ENCODE assay signal across 8 mouse cellular contexts in genomic region chr10:96617951-96618575, GRCm38 (mm10). TPM values are rescaled to one million over a fixed set of nuclear protein-coding genes. Genes with fewer than 3 reads are reported as not detected.
DNase-seq lines count a peak whose midpoint lies in the region; ATAC-seq and TF ChIP-seq lines count a peak whose summit lies in the region.

No protein-coding gene starts in this region.

- H3K4me3 ChIP-seq in CH12.LX (replicated peaks in 1 of 3; ENCODE audit: low read depth in 2 of 3, low read length in 2 of 3, poor library complexity in 1 of 3) = peak overlapping the region; percentile 81 to 91 (median 87)
- peak overlapping the region; percentile 99 for H3K4me3 ChIP-seq in forebrain, embryonic 12.5 days (replicated peaks)
- H3K4me3 ChIP-seq in heart, embryonic 16.5 days (ENCODE audit: low read length) = peak overlapping the region; percentile 100
- peak overlapping the region; percentile 83 to 93 for H3K4me3 ChIP-seq in liver, embryonic 14.5 days (ENCODE audit: insufficient read depth in 1 of 2, low read depth in 2 of 2, low read length in 2 of 2)
- peak overlapping the region; percentile 75 for H3K4me3 ChIP-seq in stomach, embryonic 16.5 days (replicated peaks; ENCODE audit: low read length)

- WGBS in forebrain, embryonic 12.5 days = under 1% methylated on average over 29 of the region's 29 CpGs
- under 1% methylated on average over 29 of the region's 29 CpGs for WGBS in heart, embryonic 16.5 days
- under 1% methylated on average over 29 of the region's 29 CpGs for WGBS in liver, embryonic 14.5 days (ENCODE audit: insufficient replicate concordance)
- WGBS in stomach, embryonic 16.5 days = under 1% methylated on average over 29 of the region's 29 CpGs

- no peak for TF ChIP-seq EP300 in CH12.LX (IDR thresholded peaks at IDR 0.05; ENCODE audit: low read length)
- no peak for TF ChIP-seq EP300 in liver, embryonic 14.5 days (IDR thresholded peaks at IDR 0.05; ENCODE audit: low read depth)

- peak overlapping the region; percentile 12; the same call in 1 of the 2 replicates for H3K4me2 ChIP-seq in CH12.LX (ENCODE audit: insufficient read depth, low read depth, poor library complexity, severe bottlenecking)
- peak overlapping the region; percentile 52 for H3K4me2 ChIP-seq in forebrain, embryonic 12.5 days
- peak overlapping the region; percentile 56 for H3K4me2 ChIP-seq in heart, embryonic 16.5 days (ENCODE audit: low read depth, low read length)
- H3K4me2 ChIP-seq in liver, embryonic 14.5 days (ENCODE audit: low read depth) = peak overlapping the region; percentile 91
- H3K4me2 ChIP-seq in stomach, embryonic 16.5 days (ENCODE audit: low read depth, low read length) = peak overlapping the region; percentile 48

- H3K36me3 ChIP-seq in CH12.LX (replicated peaks in 1 of 2; ENCODE audit: control insufficient read depth in 1 of 2, insufficient read depth in 1 of 2, low read length in 1 of 2) = peaks cover 6 to 20% of the 10 kb centered on the region in 2 experiments
- peaks cover 14% of the 10 kb centered on the region; the same call in 1 of the 2 replicates for H3K36me3 ChIP-seq in forebrain, embryonic 12.5 days (replicated peaks)
- H3K36me3 ChIP-seq in heart, embryonic 16.5 days (ENCODE audit: control insufficient read depth, insufficient read depth) = peaks cover 19% of the 10 kb centered on the region
- peaks cover 3% of the 10 kb centered on the region for H3K36me3 ChIP-seq in liver, embryonic 14.5 days (replicated peaks; ENCODE audit: control insufficient read depth, insufficient read depth, low read depth)
- peaks cover 7% of the 10 kb centered on the region for H3K36me3 ChIP-seq in stomach, embryonic 16.5 days (ENCODE audit: control insufficient read depth, insufficient read depth, low read length)

- peak overlapping the region; percentile 66 for H3K27ac ChIP-seq in CH12.LX (ENCODE audit: insufficient read depth, low read depth)
- peak overlapping the region; percentile 97 for H3K27ac ChIP-seq in forebrain, embryonic 12.5 days
- H3K27ac ChIP-seq in heart, embryonic 16.5 days (ENCODE audit: low read length) = peak overlapping the region; percentile 97
- H3K27ac ChIP-seq in liver, embryonic 14.5 days = peak overlapping the region; percentile 17
- peak overlapping the region; percentile 97 for H3K27ac ChIP-seq in stomach, embryonic 16.5 days (ENCODE audit: low read length)

- H3K27me3 ChIP-seq in CH12.LX (replicated peaks) = no peaks in the 10 kb centered on the region
- H3K27me3 ChIP-seq in forebrain, embryonic 12.5 days = no peaks in the 10 kb centered on the region
- H3K27me3 ChIP-seq in heart, embryonic 16.5 days (ENCODE audit: control insufficient read depth, insufficient read depth, low read length) = no peaks in the 10 kb centered on the region
- no peaks in the 10 kb centered on the region for H3K27me3 ChIP-seq in liver, embryonic 14.5 days (ENCODE audit: control insufficient read depth, insufficient read depth, low read length)
- H3K27me3 ChIP-seq in stomach, embryonic 16.5 days (ENCODE audit: control insufficient read depth, insufficient read depth, low read length) = no peaks in the 10 kb centered on the region

- peak; percentile 24; the same call in 1 of the 2 replicates for ATAC-seq in forebrain, embryonic 12.5 days (ENCODE audit: low FRiP score)
- ATAC-seq in heart, embryonic 16.5 days (replicated peaks; ENCODE audit: extremely low read depth, insufficient read depth, low FRiP score) = peak; percentile 25
- 0 out of 2 replicates have a peak, but pooled peaks have one; percentile 6 for ATAC-seq in liver, embryonic 14.5 days (ENCODE audit: insufficient read depth)
- ATAC-seq in stomach, embryonic 16.5 days (ENCODE audit: insufficient read depth, low FRiP score) = peak; percentile 12

- peak in 1 of 2 experiments; percentile 22; a peak in 1 of 4 replicates for TF ChIP-seq CTCF in CH12.LX (conservative IDR thresholded peaks at IDR 0.05 in 1 of 2, IDR thresholded peaks at IDR 0.05 in 1 of 2; ENCODE audit: low read depth in 2 of 2, low read length in 2 of 2)
- TF ChIP-seq CTCF in liver, embryonic 14.5 days (IDR thresholded peaks at IDR 0.05; ENCODE audit: low read depth) = peak; percentile 72

- no peaks in the 10 kb centered on the region for H3K9me3 ChIP-seq in CH12.LX (replicated peaks; ENCODE audit: low read length)
- no peaks in the 10 kb centered on the region for H3K9me3 ChIP-seq in forebrain, embryonic 12.5 days
- H3K9me3 ChIP-seq in heart, embryonic 16.5 days (replicated peaks; ENCODE audit: control insufficient read depth, low read length) = no peaks in the 10 kb centered on the region
- H3K9me3 ChIP-seq in liver, embryonic 14.5 days (ENCODE audit: control insufficient read depth, low read length) = no peaks in the 10 kb centered on the region
- H3K9me3 ChIP-seq in stomach, embryonic 16.5 days (replicated peaks; ENCODE audit: control insufficient read depth, low read length) = no peaks in the 10 kb centered on the region

- DNase-seq in CH12.LX (ENCODE audit: extremely low read depth) = peak; percentile 60
- peak; percentile 45 for DNase-seq in c-Kit-positive CD71-positive TER-119-positive erythroid progenitor cells, embryonic 14.5 days (ENCODE audit: low spot score)
- peak; percentile 79 to 85 for DNase-seq in kidney, postnatal 25 days
- DNase-seq in liver, embryonic 14.5 days (ENCODE audit: low read depth in 3 of 3, low spot score in 3 of 3) = peak in 1 of 3 experiments; percentile 44
- peak; percentile 79 for DNase-seq in neural tube, embryonic 10.5 days (ENCODE audit: extremely low spot score, low spot score)

- no peak; the same call in 1 of the 2 replicates for TF ChIP-seq RAD21 in CH12.LX (IDR thresholded peaks at IDR 0.05; ENCODE audit: low read depth, low read length)

- H3K9ac ChIP-seq in CH12.LX (ENCODE audit: insufficient read depth, low read depth) = peak overlapping the region; percentile 84
- peak overlapping the region; percentile 100 for H3K9ac ChIP-seq in forebrain, embryonic 12.5 days
- H3K9ac ChIP-seq in heart, embryonic 16.5 days (ENCODE audit: low read length) = peak overlapping the region; percentile 100
- peak overlapping the region; percentile 95 for H3K9ac ChIP-seq in liver, embryonic 14.5 days (replicated peaks)
- peak overlapping the region; percentile 97 for H3K9ac ChIP-seq in stomach, embryonic 16.5 days (ENCODE audit: low read length)

- dilution Hi-C loops in CH12.LX (cut with MboI; ENCODE audit: extremely low pct_ligation_motif_present, extremely low pct_unique_long_range_greater_than_20kb, low sequenced_read_pairs) = no loop called here

- peaks cover 0 to 25% of the 10 kb centered on the region in 2 experiments; a peak in 2 of 4 replicates for H3K4me1 ChIP-seq in CH12.LX (ENCODE audit: control insufficient read depth in 1 of 2, insufficient read depth in 2 of 2)
- H3K4me1 ChIP-seq in forebrain, embryonic 12.5 days = peaks cover 28% of the 10 kb centered on the region
- peaks cover 28% of the 10 kb centered on the region for H3K4me1 ChIP-seq in heart, embryonic 16.5 days (ENCODE audit: control insufficient read depth, insufficient read depth, low read length)
- H3K4me1 ChIP-seq in liver, embryonic 14.5 days (replicated peaks; ENCODE audit: control insufficient read depth in 2 of 2, insufficient read depth in 2 of 2, low read length in 1 of 2) = peaks cover 4 to 6% of the 10 kb centered on the region in 2 experiments
- H3K4me1 ChIP-seq in stomach, embryonic 16.5 days (ENCODE audit: control insufficient read depth, insufficient read depth, low read length) = peaks cover 18% of the 10 kb centered on the region

- in situ Hi-C loops in CH12.LX (cut with MboI; ENCODE audit: low pct_ligation_motif_present, low pct_unique_long_range_greater_than_20kb, low sequenced_read_pairs) = loop anchor here (25.0 kb wide), 2 partner anchors 506 to 694 kb away; no protein-coding TSS in a partner anchor

- no peak for TF ChIP-seq POLR2A in CH12.LX (IDR thresholded peaks at IDR 0.05; ENCODE audit: low read depth, low read length)

- peaks cover 50% of the 10 kb centered on the region for H3K79me2 ChIP-seq in CH12.LX (replicated peaks; ENCODE audit: control insufficient read depth, extremely low read depth, insufficient read depth, poor library complexity, severe bottlenecking)

TF ChIP-seq in CH12.LX, 34 proteins besides CTCF, POLR2A, EP300 and RAD21:
- TF ChIP-seq ZNF384 (IDR thresholded peaks at IDR 0.05; ENCODE audit: low read depth, low read length) = no peak
- TF ChIP-seq SIN3A (IDR thresholded peaks at IDR 0.05; ENCODE audit: low read length) = 0 out of 2 replicates have a peak, but pooled peaks have one; percentile 16
- TF ChIP-seq IRF4 (IDR thresholded peaks at IDR 0.05; ENCODE audit: low read depth, low read length) = no peak

RNA-seq across cellular contexts. Expression of gene Btg1, which starts 1.3 kb away (rescaled TPM):
- total RNA-seq in CH12.LX (2012; rRNA removed) = 17.7 and 25.1 TPM in 2 replicates
- 15.5 and 15.8 TPM in 2 replicates for total RNA-seq in CH12.LX (2014; rRNA removed)
- 16.8 and 20.5 TPM in 2 replicates for polyA plus RNA-seq in CH12.LX (2012; ENCODE audit: insufficient read length, low read depth)
- 46.2 and 49.5 TPM in 2 replicates for polyA plus RNA-seq in forebrain, embryonic 12.5 days (2016; fragmentation: Nextera tagmentation; extraction: Ambion mirVana)
- polyA plus RNA-seq in heart, embryonic 16.5 days (2015; fragmentation: Nextera tagmentation; extraction: Ambion mirVana) = 49.6 and 56.9 TPM in 2 replicates
- polyA plus RNA-seq in liver, embryonic 14.5 days (2012; rRNA removed) = 1.0 and 2.7 TPM in 2 replicates
- polyA plus RNA-seq in liver, embryonic 14.5 days (2014; fragmentation: Nextera tagmentation; extraction: Ambion mirVana) = 7.9 and 9.7 TPM in 2 replicates
- polyA plus RNA-seq in stomach, embryonic 16.5 days (2015; fragmentation: Nextera tagmentation; extraction: Ambion mirVana) = 48.8 and 55.8 TPM in 2 replicates

Comparison
In these comparisons a context has a peak if more than half of its experiments do, and no peak if none do; other contexts are left out.
1. H3K27ac ChIP-seq: peak in every context shown above with its lines; median percentile 97 in forebrain, embryonic 12.5 days; 97 in heart, embryonic 16.5 days; 97 in stomach, embryonic 16.5 days; 66 in CH12.LX; 17 in liver, embryonic 14.5 days.
2. H3K4me2 ChIP-seq: peak in every context shown above with its lines; median percentile 91 in liver, embryonic 14.5 days; 56 in heart, embryonic 16.5 days; 52 in forebrain, embryonic 12.5 days; 48 in stomach, embryonic 16.5 days; 12 in CH12.LX.